Mouse (Mus musculus): ENCODE measurements around the gene Ifna6. TPM values are rescaled to one million over a fixed set of nuclear protein-coding genes. Genes with fewer than 3 reads are reported as not detected.
"Not testable (repeated sequence)": the region's sequence is repeated elsewhere in the genome, so short reads cannot be mapped to it uniquely, and the experiment has no call there.

The Ifna6 gene
- polyA plus RNA-seq, 1 experiment from 2014 or later = not detected

DNA sequence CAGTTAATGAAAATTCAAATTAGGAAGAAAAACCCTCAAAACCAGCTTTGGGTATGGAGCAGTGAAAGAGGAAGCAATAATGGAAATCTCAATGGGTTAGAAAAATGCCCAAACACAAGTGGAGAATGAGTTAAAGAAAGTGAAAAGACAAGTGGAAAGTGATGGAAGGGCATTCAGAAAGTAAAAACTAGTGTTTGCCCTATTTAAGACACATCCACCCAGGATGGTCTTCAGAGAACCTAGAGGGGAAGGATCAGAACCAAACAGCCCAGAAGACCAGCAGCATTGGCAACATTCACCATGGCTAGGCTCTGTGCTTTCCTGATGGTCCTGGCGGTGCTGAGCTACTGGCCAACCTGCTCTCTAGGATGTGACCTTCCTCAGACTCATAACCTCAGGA lies 8.0 kb downstream of the Ifna6 start, which contains the start of gene Ifna5:
Gene Ifna5 (plus strand): TSS at position 301 of the 400 bp plus-strand sequence.
- not testable (repeated sequence) for DNase-seq (ENCODE audit: low spot score); H3K4me3 ChIP-seq (ENCODE audit: low read depth, low read length); H3K27ac ChIP-seq (ENCODE audit: low read depth); H3K4me1 ChIP-seq (replicated peaks; ENCODE audit: control insufficient read depth, insufficient read depth, low read length); H3K4me2 ChIP-seq (ENCODE audit: low read length); ATAC-seq (replicated peaks; ENCODE audit: low FRiP score, low TSS enrichment, low read depth); H3K27me3 ChIP-seq (replicated peaks; ENCODE audit: control insufficient read depth, insufficient read depth, low read length); H3K36me3 ChIP-seq (ENCODE audit: control insufficient read depth, insufficient read depth, low read length); H3K9me3 ChIP-seq (ENCODE audit: control insufficient read depth, low read length); H3K9ac ChIP-seq (ENCODE audit: low read length)
- 83% methylated on average over 1 of the region's 1 CpGs for WGBS

DNA sequence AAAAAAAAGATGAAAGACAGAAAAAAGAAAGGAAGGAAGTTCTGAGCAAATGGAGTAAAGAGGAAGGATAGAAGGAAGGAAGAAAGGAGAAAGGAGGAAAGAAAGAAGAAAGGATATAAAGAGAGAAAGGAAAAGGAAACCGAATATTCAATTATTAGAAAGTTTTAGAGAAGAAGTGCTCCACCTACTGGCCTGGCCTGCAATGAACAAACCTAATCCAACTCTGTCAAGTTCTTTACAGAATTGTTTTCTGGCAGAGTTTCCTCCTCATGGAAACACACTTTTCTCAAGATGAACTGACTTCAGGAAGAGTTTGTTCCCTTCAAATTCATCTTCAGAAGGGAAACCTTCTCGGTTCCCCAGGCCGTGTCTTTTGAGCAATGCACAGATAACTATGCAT lies 11.6 kb downstream of the Ifna6 start:
- Histone ChIP-seq H3K4me2 (ENCODE audit: low read length) (no peak overlapping the region), H3K27ac (ENCODE audit: low read depth) (no peak overlapping the region), H3K4me1 (replicated peaks; ENCODE audit: control insufficient read depth, insufficient read depth, low read length) (no peaks in the 10 kb centered on the region), H3K27me3 (replicated peaks; ENCODE audit: control insufficient read depth, insufficient read depth, low read length) (no peaks in the 10 kb centered on the region), H3K4me3 (ENCODE audit: low read depth, low read length) (no peak overlapping the region), H3K9ac (ENCODE audit: low read length) (no peak overlapping the region), H3K36me3 (ENCODE audit: control insufficient read depth, insufficient read depth, low read length) (no peaks in the 10 kb centered on the region), H3K9me3 (ENCODE audit: control insufficient read depth, low read length) (no peaks in the 10 kb centered on the region)
- ATAC-seq (replicated peaks; ENCODE audit: low FRiP score, low TSS enrichment, low read depth) (no peak), DNase-seq (ENCODE audit: low spot score) (no peak)
- WGBS = 41% methylated on average over 3 of the region's 3 CpGs

DNA sequence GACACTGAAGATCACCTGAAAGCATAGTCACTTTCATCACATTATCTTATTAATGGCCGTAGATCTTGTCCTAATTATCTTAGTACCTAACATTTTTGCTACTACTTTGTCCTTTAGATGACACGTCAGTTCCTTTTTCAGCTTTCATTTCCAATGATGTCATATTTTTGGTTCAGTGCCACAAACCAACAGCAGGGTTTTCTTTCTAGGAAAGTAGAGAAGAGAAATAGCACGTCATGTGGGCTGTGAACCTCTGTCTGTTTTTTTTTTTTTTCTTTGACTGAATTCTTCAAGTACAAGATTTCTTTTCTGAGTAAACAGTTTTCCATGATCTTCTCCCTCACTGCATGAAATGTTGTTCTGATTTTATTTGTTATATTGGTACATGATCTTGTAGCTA lies 12.8 kb downstream of the Ifna6 start:
- H3K4me1 ChIP-seq (replicated peaks; ENCODE audit: control insufficient read depth, insufficient read depth, low read length) = no peaks in the 10 kb centered on the region
- no peak for DNase-seq (ENCODE audit: low spot score)
- no peak overlapping the region for H3K27ac ChIP-seq (ENCODE audit: low read depth)
- H3K9me3 ChIP-seq (ENCODE audit: control insufficient read depth, low read length) = no peaks in the 10 kb centered on the region
- H3K9ac ChIP-seq (ENCODE audit: low read length) = no peak overlapping the region
- no peak overlapping the region for H3K4me3 ChIP-seq (ENCODE audit: low read depth, low read length)
- H3K4me2 ChIP-seq (ENCODE audit: low read length) = no peak overlapping the region
- WGBS = 77% methylated on average over 3 of the region's 3 CpGs
- no peaks in the 10 kb centered on the region for H3K27me3 ChIP-seq (replicated peaks; ENCODE audit: control insufficient read depth, insufficient read depth, low read length)
- no peaks in the 10 kb centered on the region for H3K36me3 ChIP-seq (ENCODE audit: control insufficient read depth, insufficient read depth, low read length)
- ATAC-seq (replicated peaks; ENCODE audit: low FRiP score, low TSS enrichment, low read depth) = no peak

DNA sequence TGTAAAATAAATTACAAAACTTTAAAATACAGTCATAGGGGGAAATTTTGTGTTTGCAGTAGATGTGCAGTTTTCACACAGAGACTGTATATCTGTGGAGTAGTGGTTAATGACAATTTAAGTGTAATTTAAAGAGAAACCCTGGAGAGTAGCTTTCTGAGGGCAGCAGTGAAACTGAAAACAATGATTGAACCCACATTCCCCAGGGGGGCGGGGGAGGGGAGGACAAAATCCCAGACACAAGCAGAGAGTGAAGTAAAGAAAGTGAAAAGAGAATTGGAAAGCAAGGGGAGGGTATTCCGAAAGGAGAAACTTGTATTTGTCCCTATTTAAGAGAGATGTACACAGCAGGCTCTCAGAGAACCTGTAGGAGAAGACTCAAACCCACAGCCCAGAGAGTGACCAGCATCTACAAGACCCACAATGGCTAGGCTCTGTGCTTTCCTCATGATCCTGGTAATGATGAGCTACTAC lies 14.3 kb downstream of the Ifna6 start, which contains the start of gene Ifna4:
Gene Ifna4 (plus strand): TSS at position 424 of the 474 bp plus-strand sequence.
- H3K36me3 ChIP-seq (ENCODE audit: control insufficient read depth, insufficient read depth, low read length) = no peaks in the 10 kb centered on the region
- WGBS = 59% methylated on average over 2 of the region's 2 CpGs
- ATAC-seq (replicated peaks; ENCODE audit: low FRiP score, low TSS enrichment, low read depth) (no peak), DNase-seq (ENCODE audit: low spot score) (no peak)
- H3K4me3 ChIP-seq (ENCODE audit: low read depth, low read length) = no peak within 1 kb of the TSS
- H3K9ac ChIP-seq (ENCODE audit: low read length) = no peak within 1 kb of the TSS
- H3K27me3 ChIP-seq (replicated peaks; ENCODE audit: control insufficient read depth, insufficient read depth, low read length) = no peaks in the 10 kb centered on the region
- no peak within 1 kb of the TSS for H3K4me2 ChIP-seq (ENCODE audit: low read length)
- H3K4me1 ChIP-seq (replicated peaks; ENCODE audit: control insufficient read depth, insufficient read depth, low read length) = no peaks in the 10 kb centered on the region
- H3K27ac ChIP-seq (ENCODE audit: low read depth) = no peak within 1 kb of the TSS
- H3K9me3 ChIP-seq (ENCODE audit: control insufficient read depth, low read length) = no peaks in the 10 kb centered on the region

DNA sequence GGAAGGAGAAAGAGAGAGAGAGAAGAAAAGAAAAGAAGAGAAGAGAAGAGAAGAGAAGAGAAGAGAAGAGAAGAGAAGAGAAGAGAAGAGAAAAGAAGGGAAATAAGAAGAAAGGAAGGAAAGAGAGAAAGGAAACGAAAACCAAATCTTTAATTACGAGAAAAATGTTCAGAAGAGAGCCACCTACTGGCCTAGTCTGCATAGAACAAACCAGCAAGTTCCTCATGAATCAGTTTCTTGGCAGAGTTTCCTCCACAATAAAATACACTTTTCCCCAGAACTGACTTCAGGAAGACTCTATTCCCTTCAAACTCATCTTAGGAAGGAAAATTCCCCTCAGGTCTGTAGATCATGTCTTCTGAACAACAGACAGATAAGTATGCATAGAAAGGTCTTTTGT lies 18.1 kb downstream of the Ifna6 start:
- Histone ChIP-seq H3K4me2 (ENCODE audit: low read length) (no peak overlapping the region), H3K9ac (ENCODE audit: low read length) (no peak overlapping the region), H3K27ac (ENCODE audit: low read depth) (no peak overlapping the region), H3K9me3 (ENCODE audit: control insufficient read depth, low read length) (no peaks in the 10 kb centered on the region), H3K36me3 (ENCODE audit: control insufficient read depth, insufficient read depth, low read length) (no peaks in the 10 kb centered on the region), H3K4me3 (ENCODE audit: low read depth, low read length) (no peak overlapping the region), H3K27me3 (replicated peaks; ENCODE audit: control insufficient read depth, insufficient read depth, low read length) (no peaks in the 10 kb centered on the region), H3K4me1 (replicated peaks; ENCODE audit: control insufficient read depth, insufficient read depth, low read length) (no peaks in the 10 kb centered on the region)
- ATAC-seq (replicated peaks; ENCODE audit: low FRiP score, low TSS enrichment, low read depth) = no peak
- 58% methylated on average over 2 of the region's 2 CpGs for WGBS
- DNase-seq (ENCODE audit: low spot score) = no peak

DNA sequence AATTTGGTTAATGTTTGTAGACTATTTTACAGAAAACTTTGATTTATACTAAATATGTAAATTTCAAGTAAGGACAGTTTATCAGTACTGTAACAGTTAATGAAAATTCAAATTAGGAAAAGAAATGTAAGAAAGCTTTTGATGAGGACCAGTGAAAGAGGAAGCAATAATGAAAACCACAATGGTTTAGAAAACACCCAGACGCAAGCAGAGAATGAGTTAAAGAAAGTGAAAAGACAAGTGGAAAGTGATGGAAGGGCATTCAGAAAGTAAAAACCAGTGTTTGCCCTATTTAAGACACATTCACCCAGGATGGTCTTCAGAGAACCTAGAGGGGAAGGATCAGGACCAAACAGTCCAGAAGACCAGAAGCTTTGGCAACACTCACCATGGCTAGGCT lies 22.5 kb downstream of the Ifna6 start, which contains the start of gene Ifna1:
Gene Ifna1 (plus strand): TSS at position 390 of the 400 bp plus-strand sequence.
- DNase-seq (ENCODE audit: low spot score) (no peak), ATAC-seq (replicated peaks; ENCODE audit: low FRiP score, low TSS enrichment, low read depth) (no peak)
- Histone ChIP-seq H3K27ac (ENCODE audit: low read depth) (no peak within 1 kb of the TSS), H3K27me3 (replicated peaks; ENCODE audit: control insufficient read depth, insufficient read depth, low read length) (no peaks in the 10 kb centered on the region), H3K36me3 (ENCODE audit: control insufficient read depth, insufficient read depth, low read length) (no peaks in the 10 kb centered on the region), H3K9ac (ENCODE audit: low read length) (no peak within 1 kb of the TSS), H3K9me3 (ENCODE audit: control insufficient read depth, low read length) (no peaks in the 10 kb centered on the region), H3K4me2 (ENCODE audit: low read length) (no peak within 1 kb of the TSS), H3K4me1 (replicated peaks; ENCODE audit: control insufficient read depth, insufficient read depth, low read length) (no peaks in the 10 kb centered on the region), H3K4me3 (ENCODE audit: low read depth, low read length) (no peak within 1 kb of the TSS)
- WGBS = 79% methylated on average over 1 of the region's 1 CpGs

DNA sequence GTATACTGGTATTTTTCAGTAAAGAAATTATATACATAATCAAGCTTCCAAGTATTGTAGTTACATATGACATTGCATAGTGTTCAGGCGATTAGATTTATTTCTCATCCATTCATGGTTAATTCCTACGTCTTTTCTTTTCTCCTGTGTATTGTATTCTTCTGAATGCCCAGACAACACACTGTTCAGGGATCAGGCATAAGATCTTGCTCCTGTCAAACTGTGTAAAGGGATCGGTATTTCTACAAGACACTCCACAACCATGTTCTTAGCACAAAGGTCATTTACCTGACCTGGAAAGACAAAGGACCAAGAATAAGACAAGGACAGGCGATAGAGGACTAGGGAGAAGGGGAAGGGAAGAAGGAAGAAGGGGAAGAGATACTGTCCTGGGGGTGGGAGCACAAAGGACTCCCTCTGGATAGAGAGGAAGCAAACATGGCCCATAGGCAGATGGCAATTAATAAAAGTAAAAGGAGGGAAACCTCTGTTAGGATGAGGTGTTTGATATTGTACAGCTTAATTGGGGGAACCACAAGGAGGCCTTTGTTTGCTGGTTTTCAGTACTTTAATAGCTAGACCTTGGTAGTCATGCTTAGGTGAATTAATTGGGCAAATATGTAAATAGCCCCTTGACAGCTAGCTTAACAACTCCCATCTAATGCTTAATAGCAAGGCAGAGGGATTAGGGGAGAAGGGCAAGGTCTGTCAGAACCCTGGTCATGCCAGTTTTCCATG lies 24.0 kb downstream of the Ifna6 start:
- H3K4me3 ChIP-seq (ENCODE audit: low read depth, low read length) = no peak overlapping the region
- H3K9ac ChIP-seq (ENCODE audit: low read length) = no peak overlapping the region
- H3K27ac ChIP-seq (ENCODE audit: low read depth) = no peak overlapping the region
- no peak overlapping the region for H3K4me2 ChIP-seq (ENCODE audit: low read length)
- DNase-seq (ENCODE audit: low spot score) = no peak
- H3K4me1 ChIP-seq (replicated peaks; ENCODE audit: control insufficient read depth, insufficient read depth, low read length) = no peaks in the 10 kb centered on the region
- H3K9me3 ChIP-seq (ENCODE audit: control insufficient read depth, low read length) = no peaks in the 10 kb centered on the region
- 75% methylated on average over 4 of the region's 4 CpGs for WGBS
- no peaks in the 10 kb centered on the region for H3K36me3 ChIP-seq (ENCODE audit: control insufficient read depth, insufficient read depth, low read length)
- H3K27me3 ChIP-seq (replicated peaks; ENCODE audit: control insufficient read depth, insufficient read depth, low read length) = no peaks in the 10 kb centered on the region
- ATAC-seq (replicated peaks; ENCODE audit: low FRiP score, low TSS enrichment, low read depth) = no peak

DNA sequence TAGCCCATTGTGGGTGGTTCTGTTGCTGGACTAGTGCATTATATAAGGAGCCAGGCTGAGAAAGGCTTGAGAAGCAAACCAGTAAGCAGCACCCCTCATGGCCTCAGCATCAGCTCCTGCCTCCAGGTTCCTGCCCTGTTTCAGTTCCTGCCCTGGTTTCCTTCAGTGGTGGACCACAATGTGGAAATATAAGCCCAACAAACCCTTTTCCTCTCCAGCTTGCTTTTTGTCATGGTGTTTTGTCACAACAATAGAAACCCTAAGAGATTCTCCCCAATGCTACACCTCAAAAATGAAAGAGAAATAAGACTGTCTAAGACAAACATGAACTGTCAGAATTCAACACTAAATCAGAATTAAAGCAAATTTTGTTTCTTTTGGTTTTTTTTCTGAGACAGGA lies 32.0 kb downstream of the Ifna6 start:
- Histone ChIP-seq H3K4me2 (ENCODE audit: low read length) (no peak overlapping the region), H3K4me1 (replicated peaks; ENCODE audit: control insufficient read depth, insufficient read depth, low read length) (no peaks in the 10 kb centered on the region; the same call in 1 of the 2 replicates), H3K9me3 (ENCODE audit: control insufficient read depth, low read length) (no peaks in the 10 kb centered on the region), H3K4me3 (ENCODE audit: low read depth, low read length) (no peak overlapping the region), H3K27ac (ENCODE audit: low read depth) (no peak overlapping the region), H3K27me3 (replicated peaks; ENCODE audit: control insufficient read depth, insufficient read depth, low read length) (no peaks in the 10 kb centered on the region), H3K36me3 (ENCODE audit: control insufficient read depth, insufficient read depth, low read length) (no peaks in the 10 kb centered on the region), H3K9ac (ENCODE audit: low read length) (no peak overlapping the region)
- ATAC-seq (replicated peaks; ENCODE audit: low FRiP score, low TSS enrichment, low read depth) = no peak
- no peak for DNase-seq (ENCODE audit: low spot score)

DNA sequence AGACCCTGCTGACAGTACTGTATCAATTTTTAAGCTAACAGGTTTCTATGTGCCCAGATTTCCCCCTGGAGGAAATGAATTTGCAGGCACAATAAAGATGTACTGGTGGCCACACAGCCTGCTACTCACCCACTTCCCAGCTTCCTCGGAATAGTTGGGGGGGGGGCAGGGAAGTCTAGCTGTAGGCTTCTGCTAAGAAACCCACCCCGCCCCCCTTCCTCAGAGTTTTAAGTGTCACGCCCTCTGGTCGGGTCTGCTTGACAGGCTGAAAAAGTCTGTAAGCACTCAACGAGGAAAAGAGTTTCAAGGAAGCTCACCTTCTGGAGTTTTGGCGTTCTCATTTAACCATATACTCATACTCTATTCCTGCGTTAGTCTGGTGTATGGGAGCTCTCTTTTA lies 36.1 kb downstream of the Ifna6 start:
- DNase-seq (ENCODE audit: low spot score) (no peak), ATAC-seq (replicated peaks; ENCODE audit: low FRiP score, low TSS enrichment, low read depth) (no peak)
- Histone ChIP-seq H3K4me1 (replicated peaks; ENCODE audit: control insufficient read depth, insufficient read depth, low read length) (no peaks in the 10 kb centered on the region; the same call in 1 of the 2 replicates), H3K36me3 (ENCODE audit: control insufficient read depth, insufficient read depth, low read length) (no peaks in the 10 kb centered on the region), H3K9ac (ENCODE audit: low read length) (no peak overlapping the region), H3K4me2 (ENCODE audit: low read length) (no peak overlapping the region), H3K27ac (ENCODE audit: low read depth) (no peak overlapping the region), H3K27me3 (replicated peaks; ENCODE audit: control insufficient read depth, insufficient read depth, low read length) (0 out of 2 replicates have a peak, but pooled peaks cover 4% of the 10 kb centered on the region), H3K9me3 (ENCODE audit: control insufficient read depth, low read length) (no peaks in the 10 kb centered on the region), H3K4me3 (ENCODE audit: low read depth, low read length) (no peak overlapping the region)
- 9% methylated on average over 7 of the region's 7 CpGs for WGBS

Measured in intestine, embryonic 14.5 days (tissue).